Mouse (Mus musculus) bone marrow, adult 2 months (tissue): ENCODE results near the gene Tsen54. TPM values are rescaled to one million over a fixed set of nuclear protein-coding genes. Genes with fewer than 3 reads are reported as not detected.

Experiments
- H3K27ac ChIP-seq: fragments of 200-500 bp; 2 replicates; pipeline ENCODE4 v1.5.1; 2012; ENCODE audit warnings: low read depth, mild to moderate bottlenecking, control low read depth, inconsistent platforms, low read length; ENCODE audit not compliant: control insufficient read depth, poor library complexity, insufficient read depth
- H3K4me1 ChIP-seq: fragments of 200-500 bp; 2 replicates; pipeline ENCODE4 v1.6.1; 2011; ENCODE audit warnings: low read length; ENCODE audit not compliant: control insufficient read depth, insufficient read depth
- H3K4me3 ChIP-seq: fragments of 200-500 bp; replicated peaks from 2 replicates; pipeline ENCODE3; 2011; ENCODE audit warnings: mild to moderate bottlenecking, low read depth, low read length, control low read depth; ENCODE audit not compliant: control insufficient read depth
- CTCF ChIP-seq: fragments of 200-500 bp; IDR thresholded peaks from 2 replicates; pipeline ENCODE4 v1.5.1; 2011; ENCODE audit warnings: low read length, control low read depth; ENCODE audit not compliant: control insufficient read depth, insufficient read depth
- POLR2A ChIP-seq: fragments of 200-500 bp; IDR thresholded peaks from 2 replicates; pipeline ENCODE4 v1.6.1; 2011; ENCODE audit warnings: low read depth, mild to moderate bottlenecking, control low read depth, low read length, borderline replicate concordance; ENCODE audit not compliant: control insufficient read depth
- WGBS: fragments of 180-500 bp; shearing (Covaris S2); methylation state at CpG from one replicate; pipeline ENCODE4 v1.1.7; 2018; 5-methylcytosine and 5-hydroxymethylcytosine counted together
- polyA plus RNA-seq: library from polyadenylated mRNA; stranded (reverse); fragments of >200 nt; gene quantifications from 2 replicates; pipeline ENCODE4 v1.2.4, GENCODE M21; 2011; ENCODE audit warnings: low replicate concordance; ENCODE audit not compliant: missing spikeins, insufficient read depth, insufficient read length

Tsen54 gene
- polyA plus RNA-seq, 1 experiment = 11.6 TPM

- TF ChIP-seq POLR2A (no peak), CTCF (no peak)
- WGBS = 2% methylated on average over 8 of the region's 8 CpGs
- 0 out of 2 replicates have a peak, but pooled peaks cover 2% of the 10 kb centered on the region for H3K4me1 ChIP-seq
- H3K4me3 ChIP-seq = no peak overlapping the region
- H3K27ac ChIP-seq = no peak overlapping the region
Observed at GRCm38 (mm10) chr11:115869393-115869792, 54.9 kb downstream of the Tsen54 start.

DNA sequence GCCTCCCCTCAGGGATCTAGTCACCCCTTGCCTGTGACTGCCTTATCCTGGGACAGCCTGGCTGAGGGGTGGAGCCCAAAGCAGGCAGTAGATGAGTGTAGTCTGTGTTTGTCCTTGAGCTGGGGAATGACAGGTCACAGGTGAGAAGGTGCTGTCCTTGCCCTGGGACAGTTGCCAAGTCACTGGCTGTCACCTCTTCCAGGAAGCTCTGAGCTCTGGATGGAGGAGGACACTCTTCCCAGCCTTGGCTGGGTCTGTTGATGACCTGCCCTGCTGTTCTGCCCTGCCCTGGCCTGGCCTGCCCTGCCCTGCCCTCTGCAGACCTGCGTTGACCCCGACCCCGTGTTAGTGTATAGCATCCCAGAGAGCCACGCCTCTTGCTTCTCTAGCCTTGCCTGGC lies 57.9 kb downstream of the Tsen54 start:
- no peak overlapping the region for H3K27ac ChIP-seq
- 80% methylated on average over 4 of the region's 4 CpGs for WGBS
- TF ChIP-seq CTCF (no peak), POLR2A (no peak)
- no peak overlapping the region for H3K4me3 ChIP-seq
- H3K4me1 ChIP-seq = 0 out of 2 replicates have a peak, but pooled peaks cover 2% of the 10 kb centered on the region

Other genes starting within 250 kb of the Tsen54 start
- gene Mrps7, start 210.8 kb upstream of the Tsen54 start, polyA plus RNA-seq = 19.3 and 26.7 TPM in 2 replicates
- gene Gga3, start 210.7 kb upstream of the Tsen54 start, polyA plus RNA-seq = 41.5 and 69.6 TPM in 2 replicates
- gene Mif4gd, start 201.8 kb upstream of the Tsen54 start, polyA plus RNA-seq = 65.8 and 86.0 TPM in 2 replicates
- 9.3 and 23.0 TPM in 2 replicates for gene Slc25a19, start 186.4 kb upstream of the Tsen54 start, polyA plus RNA-seq
- 35.9 and 53.6 TPM in 2 replicates for gene Grb2, start 106.1 kb upstream of the Tsen54 start, polyA plus RNA-seq
- gene Tmem94, start 49.3 kb upstream of the Tsen54 start, polyA plus RNA-seq = 12.0 and 25.5 TPM in 2 replicates
- gene Caskin2, start 1.1 kb upstream of the Tsen54 start, polyA plus RNA-seq = 4.2 and 6.7 TPM in 2 replicates
- 2.2 and 13.7 TPM in 2 replicates for gene Llgl2, start 9.3 kb downstream of the Tsen54 start, polyA plus RNA-seq
- 0.57 TPM in 1 of 2 replicates, not detected in the other for gene Myo15b, start 43.7 kb downstream of the Tsen54 start, polyA plus RNA-seq
- 44.8 and 74.9 TPM in 2 replicates for gene Smim5, start 85.2 kb downstream of the Tsen54 start, polyA plus RNA-seq
- gene Smim6, start 97.3 kb downstream of the Tsen54 start, polyA plus RNA-seq = 4.4 and 13.1 TPM in 2 replicates
- gene Sap30bp, start 118.6 kb downstream of the Tsen54 start, polyA plus RNA-seq = 12.8 and 21.7 TPM in 2 replicates
- 17.4 and 40.9 TPM in 2 replicates for gene Recql5, start 118.8 kb downstream of the Tsen54 start, polyA plus RNA-seq
- 0.47 and 1.7 TPM in 2 replicates for gene Itgb4, start 160.0 kb downstream of the Tsen54 start, polyA plus RNA-seq
- gene Galk1, start 198.0 kb downstream of the Tsen54 start, polyA plus RNA-seq = 16.7 and 27.0 TPM in 2 replicates
- gene H3f3b, start 213.2 kb downstream of the Tsen54 start, polyA plus RNA-seq = 386 and 402 TPM in 2 replicates
- 11.8 and 43.0 TPM in 2 replicates for gene Unk, start 215.6 kb downstream of the Tsen54 start, polyA plus RNA-seq